Comparison of ENCODE assay signal across 15 mouse cellular contexts in the genomic region with DNA sequence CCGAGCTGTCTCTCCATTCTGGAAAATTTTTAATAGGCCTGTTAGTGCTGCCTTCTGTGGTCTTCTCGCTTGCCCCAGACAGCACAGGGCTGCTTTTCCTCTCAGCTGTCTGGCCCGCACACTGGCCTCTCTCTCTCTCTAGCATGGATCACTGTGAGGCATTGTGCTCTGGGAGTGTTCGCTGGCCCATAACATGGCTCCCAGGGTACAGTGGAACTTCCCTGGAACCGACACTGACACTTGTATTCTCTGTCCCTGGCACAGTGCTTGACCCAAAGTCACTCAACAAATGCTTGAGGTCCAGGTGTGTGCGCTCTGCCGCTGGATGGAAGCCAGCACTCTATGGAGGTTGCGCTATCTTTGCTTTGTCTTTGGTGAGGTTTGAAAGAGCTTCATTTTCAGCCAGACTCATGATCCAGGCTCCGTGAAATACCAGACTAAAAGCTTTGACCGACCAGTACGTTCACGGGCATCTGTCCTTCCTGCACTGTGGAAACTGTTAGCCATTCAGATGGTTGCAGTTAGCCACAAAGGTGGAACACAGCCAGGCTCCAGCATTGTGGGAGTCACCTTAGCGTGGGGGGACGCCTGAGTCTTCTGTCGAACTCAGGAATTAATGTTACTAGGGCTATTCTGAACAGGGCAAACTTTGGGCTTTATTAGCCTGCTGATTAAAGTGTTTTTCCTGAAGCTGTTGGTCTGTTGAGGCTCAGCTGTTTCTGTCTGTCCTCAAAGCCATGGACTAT. TPM values are rescaled to one million over a fixed set of nuclear protein-coding genes. Genes with fewer than 3 reads are reported as not detected.
DNase-seq lines count a peak whose midpoint lies in the region; ATAC-seq and TF ChIP-seq lines count a peak whose summit lies in the region.
"Had no signal": no experiment of that assay in that cellular context is flagged by ENCODE, and none has a peak within 500 bp of the region (broad histone marks: within the 10 kb centered on the region; RNA-seq: fewer than 3 reads in every experiment).

No protein-coding gene starts in this region.

- H3K9me3 ChIP-seq in forebrain, embryonic 15.5 days, result no peaks in the 10 kb centered on the region
- H3K9me3 ChIP-seq in forebrain, embryonic 10.5 days, result no peaks in the 10 kb centered on the region
- no peaks in the 10 kb centered on the region for H3K9me3 ChIP-seq in neural tube, embryonic 14.5 days (ENCODE audit: control insufficient read depth, low read length)
- H3K9me3 ChIP-seq: G1E; heart, embryonic 10.5 days had no signal

- no peak for TF ChIP-seq CTCF in layer of hippocampus, adult 2 months (conservative IDR thresholded peaks at IDR 0.05)
- no peak for TF ChIP-seq CTCF in brain, embryonic 14.5 days (IDR thresholded peaks at IDR 0.05; ENCODE audit: borderline replicate concordance, extremely low read depth, insufficient read depth, insufficient read length)

- ATAC-seq in forebrain, embryonic 15.5 days (replicated peaks), result peak; percentile 41; the same call in 1 of the 2 replicates
- peak; percentile 52; the same call in 1 of the 2 replicates for ATAC-seq in neural tube, embryonic 14.5 days (ENCODE audit: low read depth)
- ATAC-seq: activated CD4-positive, CD25-positive, alpha-beta regulatory T cell, adult 4 months had no signal

- H3K9ac ChIP-seq in forebrain, embryonic 15.5 days (replicated peaks), result no peak overlapping the region
- no peak overlapping the region for H3K9ac ChIP-seq in neural tube, embryonic 14.5 days (replicated peaks; ENCODE audit: low read depth, low read length)

- H3K4me2 ChIP-seq in forebrain, embryonic 15.5 days (replicated peaks), result no peak overlapping the region
- no peak overlapping the region for H3K4me2 ChIP-seq in neural tube, embryonic 14.5 days (ENCODE audit: low read depth, low read length)

- H3K4me1 ChIP-seq in forebrain, embryonic 15.5 days, result 0 out of 2 replicates have a peak, but pooled peaks cover 6% of the 10 kb centered on the region
- H3K4me1 ChIP-seq in forebrain, embryonic 10.5 days, result peaks cover 7% of the 10 kb centered on the region
- no peaks in the 10 kb centered on the region for H3K4me1 ChIP-seq in neural tube, embryonic 14.5 days (ENCODE audit: control insufficient read depth, insufficient read depth, low read length)
- H3K4me1 ChIP-seq: heart, embryonic 10.5 days had no signal

- DNase-seq in forebrain, embryonic 10.5 days (ENCODE audit: extremely low spot score, low spot score), result no peak
- DNase-seq in layer of hippocampus, adult 2 months (ENCODE audit: low spot score in 2 of 2), result no peak
- DNase-seq in layer of hippocampus, adult 8-10 months (ENCODE audit: low spot score in 2 of 2), result no peak
- DNase-seq in brain, embryonic 14.5 days (ENCODE audit: low read depth), result peak; percentile 42
- DNase-seq in cerebellum, postnatal 25 days, result no peak
- no peak for DNase-seq in left cerebral cortex, postnatal 36 days (ENCODE audit: low spot score in 2 of 2)
- DNase-seq: cerebellum, adult 9-10 months; lung, adult 18-20 months; thymus, adult 2 months had no signal

- H3K36me3 ChIP-seq in forebrain, embryonic 15.5 days, result no peaks in the 10 kb centered on the region
- no peaks in the 10 kb centered on the region for H3K36me3 ChIP-seq in forebrain, embryonic 10.5 days (replicated peaks)
- H3K36me3 ChIP-seq in neural tube, embryonic 14.5 days (ENCODE audit: control insufficient read depth, insufficient read depth, low read length), result 0 out of 2 replicates have a peak, but pooled peaks cover 2% of the 10 kb centered on the region

- TF ChIP-seq POLR2A in brain, embryonic 14.5 days (IDR thresholded peaks at IDR 0.05; ENCODE audit: borderline replicate concordance, extremely low read depth, insufficient read depth, insufficient read length, poor library complexity, severe bottlenecking), result no peak

- H3K27ac ChIP-seq in forebrain, embryonic 15.5 days (replicated peaks), result no peak overlapping the region
- no peak overlapping the region; the same call in 1 of the 2 replicates for H3K27ac ChIP-seq in forebrain, embryonic 10.5 days
- H3K27ac ChIP-seq in layer of hippocampus, adult 2 months, result peak overlapping the region; percentile 48; the same call in 1 of the 2 replicates
- H3K27ac ChIP-seq in neural tube, embryonic 14.5 days (ENCODE audit: low read depth, low read length), result no peak overlapping the region
- H3K27ac ChIP-seq: heart, embryonic 10.5 days had no signal

- intact Hi-C loops in left cerebral cortex, postnatal 36 days (cut with DNase I), result no loop called here

- WGBS in forebrain, embryonic 15.5 days, result 64% methylated on average over 15 of the region's 15 CpGs
- WGBS in forebrain, embryonic 10.5 days, result 86% methylated on average over 15 of the region's 15 CpGs
- WGBS in neural tube, embryonic 14.5 days, result 73% methylated on average over 15 of the region's 15 CpGs

- H3K27me3 ChIP-seq in forebrain, embryonic 15.5 days, result no peaks in the 10 kb centered on the region
- no peaks in the 10 kb centered on the region for H3K27me3 ChIP-seq in forebrain, embryonic 10.5 days (ENCODE audit: poor library complexity, severe bottlenecking)
- H3K27me3 ChIP-seq in neural tube, embryonic 14.5 days (ENCODE audit: control insufficient read depth, insufficient read depth, low read length), result no peaks in the 10 kb centered on the region

- no peak overlapping the region for H3K4me3 ChIP-seq in forebrain, embryonic 15.5 days
- no peak overlapping the region for H3K4me3 ChIP-seq in forebrain, embryonic 10.5 days
- H3K4me3 ChIP-seq in layer of hippocampus, adult 2 months, result no peak overlapping the region
- no peak overlapping the region for H3K4me3 ChIP-seq in neural tube, embryonic 14.5 days (ENCODE audit: low read depth, low read length)
- H3K4me3 ChIP-seq: heart, embryonic 10.5 days had no signal

RNA-seq across cellular contexts. Expression of a gene that starts 29.4 kb away (rescaled TPM):
- 6.6 and 6.7 TPM in 2 replicates for polyA plus RNA-seq in forebrain, embryonic 15.5 days (2015; fragmentation: Nextera tagmentation; extraction: Ambion mirVana)
- polyA plus RNA-seq in forebrain, embryonic 10.5 days (2016; fragmentation: Nextera tagmentation; extraction: Ambion mirVana), result 0.62 and 1.0 TPM in 2 replicates
- total RNA-seq in layer of hippocampus, adult 2 months (2021), result 100 to 1,000 TPM; 126 to 148 TPM
- total RNA-seq in layer of hippocampus, adult 8-10 months (2022), result 100 to 1,000 TPM; 113 to 152 (median 122) TPM
- polyA plus RNA-seq in brain, embryonic 14.5 days (2012; rRNA removed), result 37.5 and 47.7 TPM in 2 replicates
- 14.9 and 15.8 TPM in 2 replicates for polyA plus RNA-seq in neural tube, embryonic 14.5 days (2014; fragmentation: Nextera tagmentation; extraction: Ambion mirVana)
- total RNA-seq in left cerebral cortex, postnatal 36 days (2021), result 10 to 100 TPM; 79.4 to 82.5 TPM

RNA-seq across cellular contexts. Expression of a gene that starts 44.4 kb away (rescaled TPM):
- polyA plus RNA-seq in forebrain, embryonic 15.5 days (2015; fragmentation: Nextera tagmentation; extraction: Ambion mirVana), result not detected in 2 replicates
- polyA plus RNA-seq in forebrain, embryonic 10.5 days (2016; fragmentation: Nextera tagmentation; extraction: Ambion mirVana), result not detected in 2 replicates
- 10 to 100 TPM; 42.5 to 54.0 TPM for total RNA-seq in layer of hippocampus, adult 2 months (2021)
- total RNA-seq in layer of hippocampus, adult 8-10 months (2022), result 10 to 100 TPM; 28.9 to 57.9 (median 42.3) TPM
- 0.06 TPM in 1 of 2 replicates, not detected in the other for polyA plus RNA-seq in brain, embryonic 14.5 days (2012; rRNA removed)
- 1.9 TPM in 1 of 2 replicates, not detected in the other for polyA plus RNA-seq in neural tube, embryonic 14.5 days (2014; fragmentation: Nextera tagmentation; extraction: Ambion mirVana)
- 10 to 100 TPM; 19.2 to 24.9 TPM for total RNA-seq in left cerebral cortex, postnatal 36 days (2021)
- total RNA-seq: G1E had no signal
- polyA plus RNA-seq: activated CD4-positive, CD25-positive, alpha-beta regulatory T cell, adult 4 months; G1E; heart, embryonic 10.5 days; intestine, embryonic 14.5 days; thymus, adult 2 months had no signal
